Mouse (Mus musculus): ENCODE data around the gene Kif26b.

Kif26b gene

GRCm38 (mm10) chr1:178664271-178664969 lies 135.5 kb downstream of the Kif26b start:
- WGBS, result 83% methylated on average over 5 of the region's 5 CpGs

GRCm38 (mm10) chr1:178666524-178666923 lies 137.6 kb downstream of the Kif26b start:
- WGBS, result 78% methylated on average over 7 of the region's 7 CpGs

- 86% methylated on average over 7 of the region's 7 CpGs for whole genome bisulfite sequencing
These were observed 138.9 kb downstream of the Kif26b start for GRCm38 (mm10) chr1:178667808-178668207.

GRCm38 (mm10) chr1:178668907-178669306 lies 140.0 kb downstream of the Kif26b start:
- WGBS, result 94% methylated on average over 4 of the region's 4 CpGs

GRCm38 (mm10) chr1:178673051-178673450 lies 144.1 kb downstream of the Kif26b start:
- WGBS, result 66% methylated on average over 7 of the region's 7 CpGs

GRCm38 (mm10) chr1:178673506-178673905 lies 144.6 kb downstream of the Kif26b start:
- WGBS, result 91% methylated on average over 2 of the region's 2 CpGs

GRCm38 (mm10) chr1:178675542-178676252 lies 146.8 kb downstream of the Kif26b start:
- WGBS, result 78% methylated on average over 3 of the region's 3 CpGs

- 89% methylated on average over 12 of the region's 12 CpGs for WGBS
These were observed 148.2 kb downstream of the Kif26b start for GRCm38 (mm10) chr1:178677160-178677559.

GRCm38 (mm10) chr1:178677630-178678221 lies 148.8 kb downstream of the Kif26b start:
- WGBS, result 89% methylated on average over 4 of the region's 4 CpGs

GRCm38 (mm10) chr1:178683631-178684030 lies 154.7 kb downstream of the Kif26b start:
- 31% methylated on average over 10 of the region's 10 CpGs for WGBS

- 90% methylated on average over 8 of the region's 8 CpGs for WGBS
These were observed 156.2 kb downstream of the Kif26b start for GRCm38 (mm10) chr1:178684991-178685680.

GRCm38 (mm10) chr1:178689512-178689911 lies 160.6 kb downstream of the Kif26b start:
- 69% methylated on average over 4 of the region's 4 CpGs for WGBS

GRCm38 (mm10) chr1:178691679-178692078 lies 162.8 kb downstream of the Kif26b start:
- WGBS, result 90% methylated on average over 3 of the region's 3 CpGs

GRCm38 (mm10) chr1:178700102-178700501 lies 171.2 kb downstream of the Kif26b start:
- WGBS, result 78% methylated on average over 4 of the region's 4 CpGs

- WGBS, result 88% methylated on average over 8 of the region's 8 CpGs
These were observed 174.6 kb downstream of the Kif26b start for GRCm38 (mm10) chr1:178703496-178703895.

GRCm38 (mm10) chr1:178707925-178708351 lies 179.0 kb downstream of the Kif26b start:
- WGBS, result 90% methylated on average over 7 of the region's 7 CpGs

- WGBS, result 100% methylated on average over 1 of the region's 1 CpGs
These were observed 179.4 kb downstream of the Kif26b start for GRCm38 (mm10) chr1:178708356-178708755.

GRCm38 (mm10) chr1:178712189-178712873 lies 183.4 kb downstream of the Kif26b start:
- WGBS, result 92% methylated on average over 9 of the region's 9 CpGs

GRCm38 (mm10) chr1:178714209-178714608 lies 185.3 kb downstream of the Kif26b start:
- 95% methylated on average over 5 of the region's 5 CpGs for WGBS

- WGBS, result 78% methylated on average over 2 of the region's 2 CpGs
These were observed 187.5 kb downstream of the Kif26b start for GRCm38 (mm10) chr1:178716411-178716810.

GRCm38 (mm10) chr1:178720821-178721220 lies 191.9 kb downstream of the Kif26b start:
- 71% methylated on average over 2 of the region's 2 CpGs for WGBS

Measured in cerebral cortex, adult 2 months (tissue).